Mouse (Mus musculus) intestine, embryonic 14.5 days (tissue): ENCODE measurements around the gene Nhsl2. TPM values are rescaled to one million over a fixed set of nuclear protein-coding genes. Genes with fewer than 3 reads are reported as not detected.
A peak's percentile ranks its signal among the peaks of the same experiment; 100 is the strongest.

ENCODE experiments used
- ATAC-seq: fragments of 200-750 bp; cut with Nextera tagmentation; replicated peaks from 2 replicates; pipeline ENCODE4 v1.8.0; 2017; ENCODE audit warnings: low read depth, moderate number of reproducible peaks, moderate TSS enrichment, moderate library complexity; ENCODE audit not compliant: low FRiP score, low TSS enrichment
- DNase-seq: peaks from one replicate; pipeline ENCODE4 v3.0.0-alpha.2; 2018; ENCODE audit warnings: low spot score
- H3K27ac ChIP-seq: fragments of 300-500 bp; sonication (generic); 2 replicates; pipeline ENCODE4 v1.5.1; 2014; ENCODE audit warnings: low read depth, mild to moderate bottlenecking, control low read depth
- H3K27me3 ChIP-seq: fragments of 300-500 bp; sonication (generic); replicated peaks from 2 replicates; pipeline ENCODE4 v1.6.1; 2014; ENCODE audit warnings: low read length, control low read depth; ENCODE audit not compliant: control insufficient read depth, insufficient read depth
- H3K36me3 ChIP-seq: fragments of 300-500 bp; sonication (generic); 2 replicates; pipeline ENCODE4 v1.6.1; 2014; ENCODE audit warnings: low read length, control low read depth; ENCODE audit not compliant: control insufficient read depth, insufficient read depth
- H3K4me1 ChIP-seq: fragments of 300-500 bp; sonication (generic); replicated peaks from 2 replicates; pipeline ENCODE4 v1.6.1; 2014; ENCODE audit warnings: low read length, control low read depth, mixed read lengths; ENCODE audit not compliant: control insufficient read depth, insufficient read depth
- H3K4me2 ChIP-seq: fragments of 300-500 bp; sonication (generic); 2 replicates; pipeline ENCODE4 v1.6.1; 2014; ENCODE audit warnings: low read length
- H3K4me3 ChIP-seq: fragments of 300-500 bp; sonication (generic); 2 replicates; pipeline ENCODE4 v1.5.1; 2014; ENCODE audit warnings: low read depth, low read length, control low read depth, mixed read lengths
- H3K9ac ChIP-seq: fragments of 300-500 bp; sonication (generic); 2 replicates; pipeline ENCODE4 v1.6.1; 2014; ENCODE audit warnings: mild to moderate bottlenecking, low read length
- H3K9me3 ChIP-seq: fragments of 300-500 bp; sonication (generic); 2 replicates; pipeline ENCODE4 v1.6.1; 2016; ENCODE audit warnings: low read length, control low read depth; ENCODE audit not compliant: control insufficient read depth
- WGBS: fragments of 180-500 bp; shearing (Covaris S2); extraction: QIAGEN DNeasy Blood & Tissue Kit; methylation state at CpG from one replicate; pipeline ENCODE4 v1.1.7; 2014; 5-methylcytosine and 5-hydroxymethylcytosine counted together
- polyA plus RNA-seq: library from polyadenylated mRNA; unstranded; fragments of >200 nt; fragmentation: Nextera tagmentation; extraction: Ambion mirVana; gene quantifications from 2 replicates; pipeline ENCODE4 v1.2.1, GENCODE M21; 2014

Nhsl2 gene
- polyA plus RNA-seq, 1 experiment from 2014 or later: 13.8 TPM

- 13% methylated on average over 10 of the region's 10 CpGs for WGBS
- H3K9ac ChIP-seq: no peak overlapping the region
Measured at GRCm38 (mm10) chrX:102005141-102005641, 156.0 kb downstream of the Nhsl2 start.

GRCm38 (mm10) chrX:102007935-102008334, 158.8 kb downstream of the Nhsl2 start:
- H3K4me2 ChIP-seq: no peak overlapping the region
- H3K27ac ChIP-seq: no peak overlapping the region
- WGBS: 72% methylated on average over 2 of the region's 2 CpGs
- H3K9ac ChIP-seq: no peak overlapping the region
- DNase-seq (no peak), ATAC-seq (no peak)
- no peaks in the 10 kb centered on the region for H3K36me3 ChIP-seq
- H3K4me3 ChIP-seq: no peak overlapping the region
- H3K4me1 ChIP-seq: peaks cover 9% of the 10 kb centered on the region; the same call in 1 of the 2 replicates
- H3K9me3 ChIP-seq: no peaks in the 10 kb centered on the region
- H3K27me3 ChIP-seq: peaks cover 18% of the 10 kb centered on the region; the same call in 1 of the 2 replicates

More at GRCm38 (mm10) chrX:102005141-102005641, 156.0 kb downstream of the Nhsl2 start:
- peaks cover 21% of the 10 kb centered on the region; the same call in 1 of the 2 replicates for H3K27me3 ChIP-seq
- no peak overlapping the region for H3K4me3 ChIP-seq
- ATAC-seq (peak; percentile 74), DNase-seq (no peak)
- H3K36me3 ChIP-seq: no peaks in the 10 kb centered on the region
- no peak overlapping the region for H3K27ac ChIP-seq
- no peaks in the 10 kb centered on the region for H3K9me3 ChIP-seq
- peaks cover 9% of the 10 kb centered on the region; the same call in 1 of the 2 replicates for H3K4me1 ChIP-seq
- H3K4me2 ChIP-seq: peak overlapping the region; percentile 39

GRCm38 (mm10) chrX:102017213-102017923, 168.2 kb downstream of the Nhsl2 start:
- 54% methylated on average over 9 of the region's 9 CpGs for WGBS
- Histone ChIP-seq H3K4me2 (no peak overlapping the region), H3K4me3 (no peak overlapping the region), H3K9ac (no peak overlapping the region), H3K36me3 (no peaks in the 10 kb centered on the region), H3K4me1 (0 out of 2 replicates have a peak, but pooled peaks cover 2% of the 10 kb centered on the region), H3K27me3 (peaks cover 5% of the 10 kb centered on the region; the same call in 1 of the 2 replicates), H3K9me3 (no peaks in the 10 kb centered on the region), H3K27ac (no peak overlapping the region; the same call in 1 of the 2 replicates)
- ATAC-seq (no peak), DNase-seq (no peak)

GRCm38 (mm10) chrX:102018890-102019289, 169.7 kb downstream of the Nhsl2 start:
- Histone ChIP-seq H3K4me2 (no peak overlapping the region), H3K4me3 (no peak overlapping the region), H3K9me3 (no peaks in the 10 kb centered on the region), H3K27me3 (peaks cover 8% of the 10 kb centered on the region; the same call in 1 of the 2 replicates), H3K36me3 (no peaks in the 10 kb centered on the region), H3K9ac (no peak overlapping the region), H3K4me1 (0 out of 2 replicates have a peak, but pooled peaks cover 2% of the 10 kb centered on the region), H3K27ac (peak overlapping the region; percentile 43; the same call in 1 of the 2 replicates)
- 24% methylated on average over 3 of the region's 3 CpGs for WGBS
- peak; percentile 89 for ATAC-seq
- no peak for DNase-seq

- ATAC-seq (no peak), DNase-seq (no peak)
- Histone ChIP-seq H3K27me3 (peaks cover 9% of the 10 kb centered on the region; the same call in 1 of the 2 replicates), H3K27ac (peak overlapping the region; percentile 54; the same call in 1 of the 2 replicates), H3K9ac (no peak overlapping the region), H3K9me3 (no peaks in the 10 kb centered on the region), H3K36me3 (no peaks in the 10 kb centered on the region), H3K4me1 (0 out of 2 replicates have a peak, but pooled peaks cover 2% of the 10 kb centered on the region), H3K4me2 (no peak overlapping the region; the same call in 1 of the 2 replicates), H3K4me3 (no peak overlapping the region)
- WGBS: 69% methylated on average over 7 of the region's 7 CpGs
Measured at GRCm38 (mm10) chrX:102019471-102020240, 170.5 kb downstream of the Nhsl2 start.

- Histone ChIP-seq H3K9ac (no peak overlapping the region), H3K27me3 (0 out of 2 replicates have a peak, but pooled peaks cover 8% of the 10 kb centered on the region), H3K36me3 (no peaks in the 10 kb centered on the region), H3K27ac (no peak overlapping the region), H3K4me2 (no peak overlapping the region), H3K4me3 (no peak overlapping the region), H3K4me1 (no peaks in the 10 kb centered on the region), H3K9me3 (no peaks in the 10 kb centered on the region)
- DNase-seq: no peak
- 48% methylated on average over 3 of the region's 3 CpGs for WGBS
- ATAC-seq: no peak
Measured at GRCm38 (mm10) chrX:102024976-102025375, 175.8 kb downstream of the Nhsl2 start.

- Histone ChIP-seq H3K9me3 (no peaks in the 10 kb centered on the region), H3K4me2 (no peak overlapping the region), H3K27me3 (no peaks in the 10 kb centered on the region; the same call in 1 of the 2 replicates), H3K4me1 (no peaks in the 10 kb centered on the region), H3K27ac (no peak overlapping the region), H3K4me3 (no peak overlapping the region), H3K9ac (no peak overlapping the region), H3K36me3 (no peaks in the 10 kb centered on the region)
- ATAC-seq (no peak), DNase-seq (no peak)
- WGBS: 33% methylated on average over 6 of the region's 6 CpGs
Measured at GRCm38 (mm10) chrX:102031851-102032250, 182.7 kb downstream of the Nhsl2 start.

GRCm38 (mm10) chrX:102032431-102032830, 183.2 kb downstream of the Nhsl2 start:
- DNase-seq: no peak
- WGBS: 81% methylated on average over 8 of the region's 8 CpGs
- no peak for ATAC-seq
- H3K9ac ChIP-seq: no peak overlapping the region
- no peaks in the 10 kb centered on the region for H3K4me1 ChIP-seq
- no peak overlapping the region for H3K4me3 ChIP-seq
- H3K4me2 ChIP-seq: no peak overlapping the region
- H3K27ac ChIP-seq: no peak overlapping the region
- no peaks in the 10 kb centered on the region for H3K9me3 ChIP-seq
- no peaks in the 10 kb centered on the region for H3K36me3 ChIP-seq
- H3K27me3 ChIP-seq: no peaks in the 10 kb centered on the region; the same call in 1 of the 2 replicates
